ENCODE assay signal across 14 mouse cellular contexts in the genomic region with DNA sequence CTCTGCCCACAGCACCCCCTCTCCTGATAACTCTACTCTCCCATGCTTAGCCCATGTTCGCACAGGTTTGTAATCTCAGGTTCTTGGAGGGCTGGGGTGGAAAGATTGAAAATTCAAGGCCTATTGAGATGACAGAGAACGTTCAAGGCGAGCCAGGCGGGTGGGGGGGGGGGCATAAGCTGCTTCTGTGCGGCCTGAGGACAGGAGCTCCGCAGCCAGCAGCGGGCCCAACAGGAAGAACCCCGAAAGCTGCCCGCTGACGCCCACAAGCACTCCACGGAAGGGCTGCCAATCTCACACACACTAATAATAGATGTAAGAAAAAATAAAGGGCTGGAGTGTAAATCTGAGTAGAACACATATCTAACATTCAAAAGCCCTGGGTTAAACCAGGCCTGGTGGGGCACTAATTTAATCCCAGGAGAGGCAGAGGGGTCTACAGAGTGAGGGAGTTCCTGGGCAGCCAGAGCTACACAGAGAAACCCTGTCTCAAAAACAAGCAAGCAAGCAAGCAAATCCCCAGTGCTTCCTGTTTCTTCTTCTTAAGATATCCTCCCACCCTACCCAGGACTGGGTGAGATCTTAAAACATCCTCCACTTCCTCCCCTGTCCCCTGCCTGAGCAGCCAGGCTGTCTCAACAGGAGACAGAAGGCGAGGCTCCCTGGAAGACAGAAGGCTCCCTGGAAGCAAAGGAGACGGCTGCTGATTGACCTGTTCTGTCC. TPM values are rescaled to one million over a fixed set of nuclear protein-coding genes. Genes with fewer than 3 reads are reported as not detected.
DNase-seq lines count a peak whose midpoint lies in the region; ATAC-seq lines count a peak whose summit lies in the region.
"Had no signal": no experiment of that assay in that cellular context is flagged by ENCODE, and none has a peak within 500 bp of the region (broad histone marks: within the 10 kb centered on the region; RNA-seq: fewer than 3 reads in every experiment).

No protein-coding gene starts in this region.

- H3K4me1 ChIP-seq in heart, embryonic 12.5 days (replicated peaks): peaks cover 28% of the 10 kb centered on the region
- peaks cover 19% of the 10 kb centered on the region for H3K4me1 ChIP-seq in liver, embryonic 11.5 days (replicated peaks; ENCODE audit: control insufficient read depth, insufficient read depth, low read length)

- H3K4me3 ChIP-seq in heart, embryonic 12.5 days: no peak overlapping the region
- no peak overlapping the region for H3K4me3 ChIP-seq in liver, embryonic 11.5 days (ENCODE audit: low read depth, low read length)
- H3K4me3 ChIP-seq: neural tube, embryonic 13.5 days had no signal

- no peak overlapping the region for H3K9ac ChIP-seq in heart, embryonic 12.5 days
- no peak overlapping the region for H3K9ac ChIP-seq in liver, embryonic 11.5 days (ENCODE audit: low read depth, low read length)
- H3K9ac ChIP-seq: liver, embryonic 14.5 days; neural tube, embryonic 13.5 days had no signal

- no peaks in the 10 kb centered on the region for H3K9me3 ChIP-seq in heart, embryonic 12.5 days (replicated peaks)
- H3K9me3 ChIP-seq in liver, embryonic 11.5 days (ENCODE audit: control insufficient read depth, low read length): no peaks in the 10 kb centered on the region
- H3K9me3 ChIP-seq: neural tube, embryonic 13.5 days had no signal

- DNase-seq in heart, adult 11 months: peak; percentile 93
- no peak for DNase-seq in liver, embryonic 11.5 days (ENCODE audit: low spot score)
- no peak for DNase-seq in liver
- DNase-seq in naive thymus-derived CD4-positive, alpha-beta T cell, adult 2 months (ENCODE audit: low read depth): peak; percentile 76
- no peak for DNase-seq in left cerebral cortex, postnatal 36 days (ENCODE audit: low spot score in 2 of 2)
- no peak for DNase-seq in embryo, embryonic 10.5 days (ENCODE audit: low spot score)

- H3K4me2 ChIP-seq in heart, embryonic 12.5 days: no peak overlapping the region
- no peak overlapping the region for H3K4me2 ChIP-seq in liver, embryonic 11.5 days

- peaks cover 17% of the 10 kb centered on the region for H3K36me3 ChIP-seq in heart, embryonic 12.5 days
- H3K36me3 ChIP-seq in liver, embryonic 11.5 days (ENCODE audit: control insufficient read depth, insufficient read depth, low read length): peaks cover 5% of the 10 kb centered on the region; the same call in 1 of the 2 replicates

- WGBS in heart, embryonic 12.5 days: 53% methylated on average over 13 of the region's 13 CpGs
- WGBS in liver, embryonic 11.5 days: 51% methylated on average over 13 of the region's 13 CpGs

- peaks cover 17% of the 10 kb centered on the region for H3K27me3 ChIP-seq in heart, embryonic 12.5 days (replicated peaks)
- peaks cover 6% of the 10 kb centered on the region; the same call in 1 of the 2 replicates for H3K27me3 ChIP-seq in liver, embryonic 11.5 days (replicated peaks; ENCODE audit: control insufficient read depth, insufficient read depth, low read length)

- intact Hi-C loops in left cerebral cortex, postnatal 36 days (cut with DNase I): loop anchor here (5.0 kb wide), 1 partner anchor 36 kb away; no protein-coding TSS in a partner anchor

- no peak overlapping the region; the same call in 1 of the 2 replicates for H3K27ac ChIP-seq in heart, embryonic 12.5 days (ENCODE audit: poor library complexity, severe bottlenecking)
- H3K27ac ChIP-seq in liver, embryonic 11.5 days (ENCODE audit: low read depth, low read length): 0 out of 2 replicates have a peak overlapping the region, but pooled peaks have one; percentile 13
- H3K27ac ChIP-seq: liver, embryonic 14.5 days; neural tube, embryonic 13.5 days had no signal

- no peak for ATAC-seq in heart, embryonic 12.5 days (ENCODE audit: insufficient number of reproducible peaks, low FRiP score)
- ATAC-seq in liver, embryonic 11.5 days (replicated peaks; ENCODE audit: low FRiP score): no peak
- peak; percentile 40 for ATAC-seq in granulocyte monocyte progenitor cell, adult 5-6 weeks (replicated peaks; ENCODE audit: poor library complexity, severe bottlenecking)

RNA-seq across cellular contexts. Expression of gene Rad9a, which starts 2.3 kb away (rescaled TPM):
- 22.6 and 23.1 TPM in 2 replicates for polyA plus RNA-seq in heart, embryonic 12.5 days (2016; fragmentation: Nextera tagmentation; extraction: Ambion mirVana)
- 35.7 and 38.8 TPM in 2 replicates for polyA plus RNA-seq in liver, embryonic 11.5 days (2014; fragmentation: Nextera tagmentation; extraction: Ambion mirVana)
- total RNA-seq in granulocyte monocyte progenitor cell, adult 5-6 weeks (2014; fragmentation: Nextera tagmentation): 27.8 and 41.3 TPM in 2 replicates
- 16.0 and 16.3 TPM in 2 replicates for total RNA-seq in granulocyte monocyte progenitor cell, adult 5-6 weeks (2017)
- total RNA-seq in left cerebral cortex, postnatal 36 days (2021): 10 to 100 TPM in 1 of 2 experiments, 1 to 10 TPM in 1; 6.1 to 10.8 TPM

RNA-seq across cellular contexts. Expression of gene Clcf1, which starts 10.3 kb away (rescaled TPM):
- 1.3 and 1.4 TPM in 2 replicates for polyA plus RNA-seq in heart, embryonic 12.5 days (2016; fragmentation: Nextera tagmentation; extraction: Ambion mirVana)
- polyA plus RNA-seq in liver, embryonic 11.5 days (2014; fragmentation: Nextera tagmentation; extraction: Ambion mirVana): 1.9 and 2.4 TPM in 2 replicates
- 6.8 and 7.4 TPM in 2 replicates for total RNA-seq in granulocyte monocyte progenitor cell, adult 5-6 weeks (2014; fragmentation: Nextera tagmentation)
- total RNA-seq in granulocyte monocyte progenitor cell, adult 5-6 weeks (2017): 0.67 and 1.8 TPM in 2 replicates
- total RNA-seq in left cerebral cortex, postnatal 36 days (2021): 1 to 10 TPM in 1 of 2 experiments, under 1 TPM in 1; 0.84 to 1.2 TPM

RNA-seq across cellular contexts. Expression of gene AC109138.7, which starts 10.4 kb away (rescaled TPM):
- polyA plus RNA-seq in heart, embryonic 12.5 days (2016; fragmentation: Nextera tagmentation; extraction: Ambion mirVana): not detected in 2 replicates
- polyA plus RNA-seq in liver, embryonic 11.5 days (2014; fragmentation: Nextera tagmentation; extraction: Ambion mirVana): not detected in 2 replicates
- total RNA-seq in granulocyte monocyte progenitor cell, adult 5-6 weeks (2014; fragmentation: Nextera tagmentation): not detected in 2 replicates
- total RNA-seq in granulocyte monocyte progenitor cell, adult 5-6 weeks (2017): not detected in 2 replicates
- not detected for total RNA-seq in left cerebral cortex, postnatal 36 days (2021)
- total RNA-seq: layer of hippocampus, adult 18-20 months had no signal
- polyA plus RNA-seq: embryonic facial prominence, embryonic 11.5 days; frontal cortex, adult 2 months; hindbrain, embryonic 11.5 days; liver, embryonic 14.5 days; neural tube, embryonic 13.5 days had no signal

RNA-seq across cellular contexts. Expression of gene Ppp1ca, which starts 11.9 kb away (rescaled TPM):
- 627 and 649 TPM in 2 replicates for polyA plus RNA-seq in heart, embryonic 12.5 days (2016; fragmentation: Nextera tagmentation; extraction: Ambion mirVana)
- 773 and 809 TPM in 2 replicates for polyA plus RNA-seq in liver, embryonic 11.5 days (2014; fragmentation: Nextera tagmentation; extraction: Ambion mirVana)
- total RNA-seq in granulocyte monocyte progenitor cell, adult 5-6 weeks (2014; fragmentation: Nextera tagmentation): 406 and 527 TPM in 2 replicates
- total RNA-seq in granulocyte monocyte progenitor cell, adult 5-6 weeks (2017): 494 and 518 TPM in 2 replicates
- total RNA-seq in left cerebral cortex, postnatal 36 days (2021): 100 to 1,000 TPM; 292 to 320 TPM

RNA-seq across cellular contexts. Expression of gene Tbc1d10c, which starts 12.7 kb away (rescaled TPM):
- polyA plus RNA-seq in heart, embryonic 12.5 days (2016; fragmentation: Nextera tagmentation; extraction: Ambion mirVana): 1.5 and 1.6 TPM in 2 replicates
- polyA plus RNA-seq in liver, embryonic 11.5 days (2014; fragmentation: Nextera tagmentation; extraction: Ambion mirVana): 3.3 and 3.4 TPM in 2 replicates
- 41.1 and 50.1 TPM in 2 replicates for total RNA-seq in granulocyte monocyte progenitor cell, adult 5-6 weeks (2014; fragmentation: Nextera tagmentation)
- 11.3 and 18.4 TPM in 2 replicates for total RNA-seq in granulocyte monocyte progenitor cell, adult 5-6 weeks (2017)
- total RNA-seq in left cerebral cortex, postnatal 36 days (2021): 1 to 10 TPM; 1.5 to 1.9 TPM

Comparison
In these comparisons a context has a peak if more than half of its experiments do, and no peak if none do; other contexts are left out.
1. DNase-seq: peak in heart, adult 11 months (single experiment) and naive thymus-derived CD4-positive, alpha-beta T cell, adult 2 months (single experiment); none in liver, embryonic 11.5 days (single experiment), liver (single experiment), left cerebral cortex, postnatal 36 days (0 of 2) and embryo, embryonic 10.5 days (single experiment).